Mouse (Mus musculus) liver, postnatal 0 days (tissue): Measurements from ENCODE around the gene Lpin2. TPM values are rescaled to one million over a fixed set of nuclear protein-coding genes. Genes with fewer than 3 reads are reported as not detected.

Experiments
- ATAC-seq: fragments of 200-750 bp; cut with Nextera tagmentation; 2 replicates; pipeline ENCODE4 v1.8.0; 2017; ENCODE audit warnings: mild to moderate bottlenecking, moderate library complexity
- DNase-seq: peaks from one replicate; pipeline ENCODE4 v3.0.0-alpha.2; 2016
- H3K27ac ChIP-seq: fragments of 300-500 bp; sonication (generic); 2 replicates; pipeline ENCODE4 v1.5.1; 2014; ENCODE audit warnings: antibody characterized with exemption, moderate library complexity, mild to moderate bottlenecking, low read depth
- H3K27me3 ChIP-seq: fragments of 300-500 bp; sonication (generic); 2 replicates; pipeline ENCODE4 v1.6.1; 2014; ENCODE audit warnings: low read length, control low read depth, mixed read lengths; ENCODE audit not compliant: insufficient read depth
- H3K36me3 ChIP-seq: fragments of 300-500 bp; sonication (generic); replicated peaks from 2 replicates; pipeline ENCODE4 v1.6.1; 2014; ENCODE audit warnings: mild to moderate bottlenecking, control low read depth, low read length, moderate library complexity, mixed read lengths; ENCODE audit not compliant: insufficient read depth
- H3K4me1 ChIP-seq: fragments of 300-500 bp; sonication (generic); 2 replicates; pipeline ENCODE4 v1.6.1; 2014; ENCODE audit warnings: antibody characterized with exemption, mild to moderate bottlenecking, control low read depth; ENCODE audit not compliant: insufficient read depth
- H3K4me2 ChIP-seq: fragments of 300-500 bp; sonication (generic); 2 replicates; pipeline ENCODE4 v1.6.1; 2014; ENCODE audit warnings: low read depth, mild to moderate bottlenecking, low read length, moderate library complexity, mixed read lengths
- H3K4me3 ChIP-seq: fragments of 300-500 bp; sonication (generic); 2 replicates; pipeline ENCODE4 v1.5.1; 2014; ENCODE audit warnings: low read depth, low read length
- H3K9ac ChIP-seq: fragments of 300-500 bp; sonication (generic); replicated peaks from 2 replicates; pipeline ENCODE4 v1.6.1; 2014; ENCODE audit warnings: mild to moderate bottlenecking, moderate library complexity
- H3K9me3 ChIP-seq: fragments of 300-500 bp; sonication (generic); 2 replicates; pipeline ENCODE4 v1.6.1; 2016; ENCODE audit warnings: mild to moderate bottlenecking, control low read depth, low read length, mixed read lengths
- CTCF ChIP-seq: sonication (generic); IDR thresholded peaks from 2 replicates; pipeline ENCODE4 v1.5.1; 2016; ENCODE audit warnings: antibody characterized with exemption, low read depth
- EP300 ChIP-seq: IDR thresholded peaks from 2 replicates; pipeline ENCODE4 v1.6.1; 2016; ENCODE audit warnings: antibody characterized with exemption, low read depth, mild to moderate bottlenecking
- WGBS: fragments of 180-500 bp; shearing (Covaris S2); extraction: QIAGEN DNeasy Blood & Tissue Kit; methylation state at CpG from one replicate; pipeline ENCODE4 v1.1.7; 2014; ENCODE audit not compliant: insufficient replicate concordance; 5-methylcytosine and 5-hydroxymethylcytosine counted together
- polyA plus RNA-seq: library from polyadenylated mRNA; unstranded; fragments of >200 nt; fragmentation: Nextera tagmentation; extraction: Ambion mirVana; gene quantifications from 2 replicates; pipeline ENCODE4 v1.2.1, GENCODE M21; 2015

The Lpin2 gene
- polyA plus RNA-seq, 1 experiment from 2014 or later: 44.5 TPM

DNA sequence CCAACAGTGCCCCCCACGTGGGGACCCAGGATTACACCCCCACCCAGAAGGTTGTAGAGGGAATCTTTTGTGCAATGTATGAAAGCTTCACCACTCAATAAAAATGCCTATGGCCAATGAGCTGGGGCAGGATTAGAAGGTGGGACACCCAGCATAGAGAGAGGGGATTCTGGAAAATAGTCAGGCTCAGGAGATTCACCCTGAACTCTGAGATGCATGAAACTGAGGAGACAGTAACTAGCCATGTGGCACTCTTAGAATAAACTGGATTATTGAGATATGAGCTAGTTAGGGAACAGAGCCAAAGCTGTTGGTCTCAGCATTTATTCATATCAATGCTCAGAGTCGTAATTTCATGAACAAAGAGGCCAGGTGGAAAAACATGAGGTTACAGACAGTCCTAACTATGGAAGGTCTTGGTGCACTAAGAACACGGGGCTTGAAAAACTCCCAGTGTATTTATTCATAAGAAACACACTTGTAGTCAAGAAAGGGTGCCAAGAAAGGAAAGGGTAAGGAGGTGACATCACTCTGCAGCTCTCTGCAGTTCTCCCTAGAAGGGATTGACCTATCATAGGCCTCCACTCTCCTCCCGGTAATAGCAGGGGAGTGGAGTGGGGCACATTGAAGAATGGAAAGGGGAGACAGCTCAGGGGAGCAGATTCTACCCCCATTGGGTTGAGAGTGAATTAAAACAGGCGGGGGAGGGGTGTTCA lies 83.1 kb downstream of the Lpin2 start:
- Histone ChIP-seq H3K9ac (peak overlapping the region; percentile 13; the same call in 1 of the 2 replicates), H3K9me3 (no peaks in the 10 kb centered on the region), H3K36me3 (no peaks in the 10 kb centered on the region), H3K4me3 (no peak overlapping the region), H3K4me2 (peak overlapping the region; percentile 52), H3K4me1 (peaks cover 51% of the 10 kb centered on the region), H3K27ac (peak overlapping the region; percentile 71), H3K27me3 (no peaks in the 10 kb centered on the region)
- WGBS: 51% methylated on average over 5 of the region's 5 CpGs
- TF ChIP-seq CTCF (no peak), EP300 (no peak)
- ATAC-seq: no peak
- DNase-seq: no peak

DNA sequence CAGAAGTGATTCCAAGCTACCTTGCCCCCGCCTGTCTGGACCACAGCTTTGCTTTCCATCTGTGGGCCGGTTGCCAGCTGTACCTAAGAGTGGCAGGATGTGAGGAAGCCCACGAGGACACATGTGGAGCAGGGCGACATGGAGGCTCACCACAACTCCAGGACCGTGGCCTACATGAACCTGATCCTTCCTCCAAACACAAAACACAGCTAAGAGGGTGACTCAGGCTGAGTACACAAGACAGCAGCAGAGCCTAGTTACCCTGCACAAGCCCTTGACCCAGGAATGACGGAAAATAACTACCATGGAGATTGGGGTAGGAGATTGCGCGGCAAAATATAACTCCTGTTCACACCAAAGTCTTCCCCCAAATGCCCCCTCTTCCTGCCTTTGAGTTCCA lies 85.0 kb downstream of the Lpin2 start:
- 67% methylated on average over 8 of the region's 8 CpGs for WGBS
- Histone ChIP-seq H3K4me2 (peak overlapping the region; percentile 66), H3K36me3 (no peaks in the 10 kb centered on the region), H3K4me3 (peak overlapping the region; percentile 29), H3K27ac (peak overlapping the region; percentile 76), H3K4me1 (peaks cover 43% of the 10 kb centered on the region), H3K9me3 (no peaks in the 10 kb centered on the region), H3K9ac (peak overlapping the region; percentile 58), H3K27me3 (no peaks in the 10 kb centered on the region)
- TF ChIP-seq CTCF (no peak), EP300 (no peak)
- no peak for ATAC-seq
- no peak for DNase-seq

DNA sequence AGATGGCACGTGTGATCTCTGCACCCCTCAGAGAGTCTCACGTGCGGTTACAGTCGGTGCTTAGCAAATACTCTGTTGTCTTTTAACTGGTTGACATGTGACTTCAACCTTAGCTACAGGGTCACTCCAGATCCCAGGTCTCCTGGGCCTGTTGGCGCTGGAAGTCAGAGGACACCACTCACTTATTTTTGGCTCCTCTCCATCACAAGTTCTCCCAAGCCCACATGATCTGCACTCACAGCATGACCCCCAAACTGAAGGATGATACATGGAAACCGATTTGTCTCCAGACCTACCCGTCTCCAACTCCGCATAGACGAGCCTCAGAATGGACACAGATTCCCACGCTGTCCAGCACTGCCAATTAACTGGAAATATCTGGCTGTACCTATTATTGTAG lies 85.8 kb downstream of the Lpin2 start:
- Histone ChIP-seq H3K4me1 (peaks cover 35% of the 10 kb centered on the region), H3K4me3 (peak overlapping the region; percentile 29), H3K27ac (peak overlapping the region; percentile 76), H3K9ac (peak overlapping the region; percentile 58), H3K36me3 (no peaks in the 10 kb centered on the region), H3K27me3 (no peaks in the 10 kb centered on the region), H3K9me3 (no peaks in the 10 kb centered on the region), H3K4me2 (peak overlapping the region; percentile 66)
- 62% methylated on average over 10 of the region's 10 CpGs for WGBS
- ATAC-seq (0 out of 2 replicates have a peak, but pooled peaks have one; percentile 3), DNase-seq (no peak)
- no peak for TF ChIP-seq CTCF
- no peak for TF ChIP-seq EP300

DNA sequence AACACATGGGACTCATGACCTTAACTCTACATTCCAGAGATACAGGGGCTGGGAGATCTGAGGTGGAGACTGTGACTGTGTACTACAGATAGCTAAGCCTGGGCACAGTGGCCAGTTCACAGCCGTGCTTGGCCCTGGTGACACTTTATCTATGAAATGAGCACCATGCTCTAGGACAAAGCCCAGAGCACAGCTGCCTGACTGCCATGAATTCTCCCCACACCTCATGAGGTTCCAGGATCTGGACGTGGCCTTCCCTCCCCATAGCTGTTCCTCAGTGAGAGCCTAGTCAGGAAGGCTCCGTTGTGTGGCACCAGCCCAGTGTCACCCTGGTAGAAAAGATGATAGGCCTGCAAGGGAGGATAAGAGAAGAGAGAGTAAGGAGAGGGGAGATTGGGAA lies 86.2 kb downstream of the Lpin2 start:
- Histone ChIP-seq H3K9ac (peak overlapping the region; percentile 58), H3K4me1 (peaks cover 30% of the 10 kb centered on the region)
- WGBS: 43% methylated on average over 3 of the region's 3 CpGs

DNA sequence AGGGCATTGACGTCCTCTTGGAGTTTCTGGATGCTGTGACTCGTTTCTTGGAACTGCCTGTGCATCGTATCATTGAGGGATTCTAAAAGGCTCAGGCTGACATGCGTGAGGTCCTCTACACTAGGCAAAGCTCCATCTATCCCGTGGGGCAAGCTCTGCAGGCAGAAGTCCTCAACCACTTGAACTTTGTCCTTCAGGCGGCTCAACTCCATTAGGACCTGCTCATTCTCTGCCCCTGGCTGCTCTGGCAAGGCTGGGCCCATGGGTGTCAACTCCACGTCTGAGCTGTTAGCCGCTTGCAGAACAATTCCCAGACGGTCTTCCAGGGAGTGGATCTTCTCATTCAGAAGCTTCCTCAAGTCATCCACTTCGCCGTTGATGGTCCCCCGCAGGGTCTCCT lies 91.5 kb downstream of the Lpin2 start:
- DNase-seq (no peak), ATAC-seq (no peak)
- 91% methylated on average over 12 of the region's 12 CpGs for WGBS
- TF ChIP-seq EP300 (no peak), CTCF (no peak)
- no peaks in the 10 kb centered on the region for H3K27me3 ChIP-seq
- H3K4me2 ChIP-seq: no peak overlapping the region
- H3K27ac ChIP-seq: no peak overlapping the region
- no peaks in the 10 kb centered on the region for H3K36me3 ChIP-seq
- peaks cover 5% of the 10 kb centered on the region; the same call in 1 of the 2 replicates for H3K4me1 ChIP-seq
- no peaks in the 10 kb centered on the region for H3K9me3 ChIP-seq
- no peak overlapping the region for H3K9ac ChIP-seq
- no peak overlapping the region for H3K4me3 ChIP-seq

More for the DNA sequence above, 86.2 kb downstream of the Lpin2 start:
- H3K4me3 ChIP-seq: peak overlapping the region; percentile 29
- DNase-seq (no peak), ATAC-seq (peak; percentile 91)
- peak overlapping the region; percentile 66 for H3K4me2 ChIP-seq
- no peaks in the 10 kb centered on the region for H3K27me3 ChIP-seq
- H3K36me3 ChIP-seq: no peaks in the 10 kb centered on the region
- H3K27ac ChIP-seq: peak overlapping the region; percentile 76
- no peak for TF ChIP-seq CTCF
- peak; percentile 97 for TF ChIP-seq EP300
- H3K9me3 ChIP-seq: no peaks in the 10 kb centered on the region

DNA sequence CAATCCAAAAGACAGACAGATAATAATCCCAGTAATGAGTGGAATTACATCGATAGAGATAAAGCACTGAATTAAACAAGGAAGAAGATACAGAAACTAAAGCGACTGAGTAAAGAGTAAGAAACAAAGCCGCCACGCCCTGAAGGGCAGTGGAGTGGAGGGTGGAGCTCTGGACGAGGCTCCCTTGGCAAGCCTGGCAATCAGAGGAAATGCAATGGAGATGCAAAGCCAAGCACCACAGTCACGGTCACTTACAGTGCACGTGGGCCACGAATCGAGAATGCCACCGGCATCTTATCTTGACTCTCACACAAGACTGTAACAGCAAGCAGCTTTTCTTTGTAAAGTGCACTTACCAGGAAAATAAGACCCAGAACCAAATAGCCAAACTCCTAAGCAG lies 94.4 kb downstream of the Lpin2 start:
- 42% methylated on average over 10 of the region's 10 CpGs for WGBS
- H3K9ac ChIP-seq: no peak overlapping the region; the same call in 1 of the 2 replicates
- H3K4me3 ChIP-seq: no peak overlapping the region
- 0 out of 2 replicates have a peak overlapping the region, but pooled peaks have one; percentile 42 for H3K4me2 ChIP-seq
- peaks cover 5% of the 10 kb centered on the region; the same call in 1 of the 2 replicates for H3K4me1 ChIP-seq
- DNase-seq (no peak), ATAC-seq (0 out of 2 replicates have a peak, but pooled peaks have one; percentile 40)
- TF ChIP-seq CTCF: no peak
- TF ChIP-seq EP300: no peak
- no peak overlapping the region for H3K27ac ChIP-seq
- no peaks in the 10 kb centered on the region for H3K27me3 ChIP-seq
- H3K36me3 ChIP-seq: no peaks in the 10 kb centered on the region
- no peaks in the 10 kb centered on the region for H3K9me3 ChIP-seq
